Mouse (Mus musculus) liver, embryonic 15.5 days (tissue): ENCODE data around the gene Asic4. TPM values are rescaled to one million over a fixed set of nuclear protein-coding genes. Genes with fewer than 3 reads are reported as not detected.

Experiments
- ATAC-seq: fragments of 200-750 bp; cut with Nextera tagmentation; 2 replicates; pipeline ENCODE4 v1.8.0; 2017; ENCODE audit warnings: moderate number of reproducible peaks, mild to moderate bottlenecking, moderate library complexity; ENCODE audit not compliant: insufficient read depth
- H3K27ac ChIP-seq: fragments of 300-500 bp; sonication (generic); replicated peaks from 2 replicates; pipeline ENCODE4 v1.5.1; 2015; ENCODE audit warnings: mild to moderate bottlenecking, inconsistent platforms
- H3K27me3 ChIP-seq: fragments of 300-500 bp; sonication (generic); 2 replicates; pipeline ENCODE4 v1.6.1; 2015; ENCODE audit warnings: mild to moderate bottlenecking, inconsistent platforms
- H3K36me3 ChIP-seq: fragments of 300-500 bp; sonication (generic); replicated peaks from 2 replicates; pipeline ENCODE4 v1.6.1; 2015; ENCODE audit warnings: moderate library complexity, mild to moderate bottlenecking, inconsistent platforms
- H3K4me1 ChIP-seq: fragments of 300-500 bp; sonication (generic); replicated peaks from 2 replicates; pipeline ENCODE4 v1.6.1; 2015; ENCODE audit warnings: inconsistent platforms
- H3K4me2 ChIP-seq: fragments of 300-500 bp; sonication (generic); 2 replicates; pipeline ENCODE4 v1.6.1; 2015; ENCODE audit warnings: moderate library complexity, mild to moderate bottlenecking, inconsistent platforms
- H3K4me3 ChIP-seq: fragments of 300-500 bp; sonication (generic); replicated peaks from 2 replicates; pipeline ENCODE4 v1.5.1; 2015; ENCODE audit warnings: mild to moderate bottlenecking, inconsistent platforms
- H3K9ac ChIP-seq: fragments of 300-500 bp; sonication (generic); 2 replicates; pipeline ENCODE4 v1.6.1; 2015; ENCODE audit warnings: moderate library complexity, mild to moderate bottlenecking, inconsistent platforms
- H3K9me3 ChIP-seq: fragments of 300-500 bp; sonication (generic); replicated peaks from 2 replicates; pipeline ENCODE4 v1.6.1; 2016; ENCODE audit warnings: inconsistent platforms
- WGBS: fragments of 180-500 bp; shearing (Covaris S2); methylation state at CpG from one replicate; pipeline ENCODE4 v1.1.7; 2015; ENCODE audit warnings: mixed read lengths; ENCODE audit not compliant: insufficient replicate concordance; 5-methylcytosine and 5-hydroxymethylcytosine counted together
- polyA plus RNA-seq: library from polyadenylated mRNA; unstranded; fragments of >200 nt; fragmentation: Nextera tagmentation; extraction: Ambion mirVana; gene quantifications from 2 replicates; pipeline ENCODE4 v1.2.1, GENCODE M21; 2015

Asic4 gene
- polyA plus RNA-seq, 1 experiment from 2014 or later: 0.05 TPM

GRCm38 (mm10) chr1:75444208-75444607 is 6.0 kb upstream of the Asic4 start:
- 0 out of 2 replicates have a peak, but pooled peaks cover 3% of the 10 kb centered on the region for H3K36me3 ChIP-seq
- peak overlapping the region; percentile 67; the same call in 1 of the 2 replicates for H3K4me2 ChIP-seq
- H3K9ac ChIP-seq: no peak overlapping the region
- no peak overlapping the region for H3K4me3 ChIP-seq
- H3K27me3 ChIP-seq: peaks cover 38% of the 10 kb centered on the region
- peaks cover 57% of the 10 kb centered on the region for H3K4me1 ChIP-seq
- H3K27ac ChIP-seq: no peak overlapping the region
- no peaks in the 10 kb centered on the region for H3K9me3 ChIP-seq
- no peak for ATAC-seq
- 41% methylated on average over 3 of the region's 3 CpGs for WGBS

- H3K4me1 ChIP-seq: peaks cover 67% of the 10 kb centered on the region
- peaks cover 48% of the 10 kb centered on the region for H3K27me3 ChIP-seq
- WGBS: 5% methylated on average over 9 of the region's 9 CpGs
- H3K4me2 ChIP-seq: peak overlapping the region; percentile 67
- H3K9ac ChIP-seq: no peak overlapping the region
- peak overlapping the region; percentile 40; the same call in 1 of the 2 replicates for H3K4me3 ChIP-seq
- H3K36me3 ChIP-seq: 0 out of 2 replicates have a peak, but pooled peaks cover 3% of the 10 kb centered on the region
- no peaks in the 10 kb centered on the region for H3K9me3 ChIP-seq
- ATAC-seq: peak; percentile 65
- H3K27ac ChIP-seq: 0 out of 2 replicates have a peak overlapping the region, but pooled peaks have one; percentile 57
Measured at GRCm38 (mm10) chr1:75445141-75445701, 5.0 kb upstream of the Asic4 start.

- 1% methylated on average over 22 of the region's 22 CpGs for WGBS
- H3K4me2 ChIP-seq: peak overlapping the region; percentile 67
- H3K4me3 ChIP-seq: peak overlapping the region; percentile 40
- peak; percentile 66 for ATAC-seq
- no peaks in the 10 kb centered on the region for H3K9me3 ChIP-seq
- H3K27me3 ChIP-seq: peaks cover 56% of the 10 kb centered on the region
- peaks cover 75% of the 10 kb centered on the region for H3K4me1 ChIP-seq
- peak overlapping the region; percentile 40; the same call in 1 of the 2 replicates for H3K9ac ChIP-seq
- H3K27ac ChIP-seq: peak overlapping the region; percentile 57; the same call in 1 of the 2 replicates
- 0 out of 2 replicates have a peak, but pooled peaks cover 3% of the 10 kb centered on the region for H3K36me3 ChIP-seq
Measured at GRCm38 (mm10) chr1:75445751-75446611, 4.3 kb upstream of the Asic4 start.

- H3K4me3 ChIP-seq: peak overlapping the region; percentile 40
- 3% methylated on average over 20 of the region's 20 CpGs for WGBS
- 0 out of 2 replicates have a peak overlapping the region, but pooled peaks have one; percentile 57 for H3K27ac ChIP-seq
- H3K4me1 ChIP-seq: peaks cover 78% of the 10 kb centered on the region
- H3K9me3 ChIP-seq: no peaks in the 10 kb centered on the region
- H3K4me2 ChIP-seq: peak overlapping the region; percentile 67
- peak overlapping the region; percentile 40; the same call in 1 of the 2 replicates for H3K9ac ChIP-seq
- H3K27me3 ChIP-seq: peaks cover 62% of the 10 kb centered on the region
- no peaks in the 10 kb centered on the region for H3K36me3 ChIP-seq
- no peak for ATAC-seq
Measured at GRCm38 (mm10) chr1:75446656-75447055, 3.6 kb upstream of the Asic4 start.

GRCm38 (mm10) chr1:75447265-75448051 is 2.8 kb upstream of the Asic4 start:
- 2% methylated on average over 10 of the region's 10 CpGs for WGBS
- no peak for ATAC-seq
- Histone ChIP-seq H3K36me3 (no peaks in the 10 kb centered on the region), H3K27me3 (peaks cover 70% of the 10 kb centered on the region), H3K27ac (no peak overlapping the region), H3K4me1 (peaks cover 78% of the 10 kb centered on the region), H3K9me3 (no peaks in the 10 kb centered on the region), H3K9ac (peak overlapping the region; percentile 8; the same call in 1 of the 2 replicates), H3K4me2 (peak overlapping the region; percentile 67), H3K4me3 (peak overlapping the region; percentile 40)

GRCm38 (mm10) chr1:75448052-75448431 is 2.2 kb upstream of the Asic4 start:
- peak overlapping the region; percentile 67 for H3K4me2 ChIP-seq
- WGBS: 3% methylated on average over 7 of the region's 7 CpGs
- H3K27ac ChIP-seq: no peak overlapping the region
- H3K27me3 ChIP-seq: peaks cover 76% of the 10 kb centered on the region
- ATAC-seq: no peak
- no peaks in the 10 kb centered on the region for H3K36me3 ChIP-seq
- H3K4me3 ChIP-seq: no peak overlapping the region
- H3K9ac ChIP-seq: no peak overlapping the region
- H3K9me3 ChIP-seq: no peaks in the 10 kb centered on the region
- H3K4me1 ChIP-seq: peaks cover 78% of the 10 kb centered on the region

GRCm38 (mm10) chr1:75448937-75449336 is 1.3 kb upstream of the Asic4 start:
- Histone ChIP-seq H3K4me2 (0 out of 2 replicates have a peak overlapping the region, but pooled peaks have one; percentile 6), H3K9ac (no peak overlapping the region), H3K27me3 (peaks cover 85% of the 10 kb centered on the region), H3K4me1 (peaks cover 72% of the 10 kb centered on the region), H3K9me3 (no peaks in the 10 kb centered on the region), H3K27ac (no peak overlapping the region), H3K4me3 (no peak overlapping the region), H3K36me3 (no peaks in the 10 kb centered on the region)
- WGBS: 1% methylated on average over 14 of the region's 14 CpGs
- ATAC-seq: no peak

- Histone ChIP-seq H3K4me3 (0 out of 2 replicates have a peak overlapping the region, but pooled peaks have one; percentile 38), H3K9me3 (no peaks in the 10 kb centered on the region), H3K36me3 (no peaks in the 10 kb centered on the region), H3K27ac (no peak overlapping the region), H3K27me3 (peaks cover 91% of the 10 kb centered on the region), H3K4me1 (peaks cover 66% of the 10 kb centered on the region), H3K9ac (no peak overlapping the region), H3K4me2 (peak overlapping the region; percentile 66)
- ATAC-seq: no peak
- 3% methylated on average over 8 of the region's 8 CpGs for WGBS
Measured at GRCm38 (mm10) chr1:75449377-75450135, 680 bp upstream of the Asic4 start.

- Histone ChIP-seq H3K4me2 (no peak overlapping the region), H3K4me3 (no peak overlapping the region)
- WGBS: 43% methylated on average over 4 of the region's 5 CpGs
Measured at GRCm38 (mm10) chr1:75451900-75452299, 1.7 kb downstream of the Asic4 start.

GRCm38 (mm10) chr1:75455433-75455832 is 5.2 kb downstream of the Asic4 start:
- 32% methylated on average over 3 of the region's 3 CpGs for WGBS

More at GRCm38 (mm10) chr1:75451900-75452299, 1.7 kb downstream of the Asic4 start:
- no peaks in the 10 kb centered on the region for H3K36me3 ChIP-seq
- no peak overlapping the region for H3K27ac ChIP-seq
- no peaks in the 10 kb centered on the region for H3K9me3 ChIP-seq
- no peak for ATAC-seq
- H3K9ac ChIP-seq: no peak overlapping the region
- peaks cover 100% of the 10 kb centered on the region for H3K27me3 ChIP-seq
- H3K4me1 ChIP-seq: peaks cover 48% of the 10 kb centered on the region

More at GRCm38 (mm10) chr1:75455433-75455832, 5.2 kb downstream of the Asic4 start:
- H3K4me2 ChIP-seq: no peak overlapping the region
- no peak overlapping the region for H3K27ac ChIP-seq
- H3K27me3 ChIP-seq: peaks cover 100% of the 10 kb centered on the region
- H3K36me3 ChIP-seq: no peaks in the 10 kb centered on the region
- peaks cover 38% of the 10 kb centered on the region for H3K4me1 ChIP-seq
- H3K9ac ChIP-seq: no peak overlapping the region
- H3K9me3 ChIP-seq: no peaks in the 10 kb centered on the region
- no peak for ATAC-seq
- no peak overlapping the region for H3K4me3 ChIP-seq
